Comparison of ENCODE assay signal across 8 mouse cellular contexts in the genomic region with DNA sequence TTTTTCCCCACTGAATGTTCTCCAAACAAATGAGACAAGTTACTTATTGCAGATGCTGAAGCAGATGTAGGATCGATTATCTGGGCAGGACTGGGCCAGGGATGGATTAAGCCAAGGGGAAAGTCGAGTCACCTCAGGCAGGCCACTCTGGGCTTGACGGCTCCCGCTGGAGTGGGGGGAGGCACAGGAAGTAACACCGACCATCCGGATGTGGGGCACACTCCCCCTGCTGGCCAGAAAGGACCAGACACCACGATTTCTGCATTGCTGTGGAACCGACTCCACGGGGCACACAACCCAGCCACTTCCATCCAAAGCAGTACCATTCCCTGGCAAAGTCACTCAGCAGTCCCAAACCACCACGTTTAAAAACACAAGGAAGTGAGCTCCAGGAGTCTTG. TPM values are rescaled to one million over a fixed set of nuclear protein-coding genes. Genes with fewer than 3 reads are reported as not detected.
A peak's percentile ranks its signal among the peaks of the same experiment; 100 is the strongest.
DNase-seq lines count a peak whose midpoint lies in the region; ATAC-seq lines count a peak whose summit lies in the region.

No protein-coding gene starts in this region.

- peak; percentile 70 for ATAC-seq in megakaryocyte-erythroid progenitor cell, adult 5-6 weeks (replicated peaks; ENCODE audit: low FRiP score, low TSS enrichment, poor library complexity, severe bottlenecking)

- DNase-seq in adrenal gland, adult 2 months = peak; percentile 22
- no peak for DNase-seq in adrenal gland, adult 8-10 months
- peak; percentile 46 for DNase-seq in urinary bladder, postnatal 14 days (ENCODE audit: low spot score)
- no peak for DNase-seq in urinary bladder, adult 18-20 months (ENCODE audit: low spot score in 2 of 2)
- peak; percentile 36 for DNase-seq in forelimb bud, embryonic 11.5 days (ENCODE audit: low read depth, low spot score)
- DNase-seq in layer of hippocampus, adult 9-10 months (ENCODE audit: low spot score) = peak; percentile 24
- DNase-seq in thymus, postnatal 4 days = peak; percentile 74

RNA-seq across cellular contexts. Expression of gene Mlip, which starts 24.3 kb away (rescaled TPM):
- total RNA-seq in adrenal gland, adult 2 months (2021) = 1 to 10 TPM in 1 of 2 experiments, under 1 TPM in 1; 0.84 to 2.3 TPM
- not detected in 2 replicates for polyA plus RNA-seq in adrenal gland, adult 2 months (2012; rRNA removed)
- 1 to 10 TPM in 2 of 4 experiments, under 1 TPM in 2; 0.73 to 2.0 (median 1.1) TPM for total RNA-seq in adrenal gland, adult 8-10 months (2022)
- not detected in 2 replicates for total RNA-seq in megakaryocyte-erythroid progenitor cell, adult 5-6 weeks (2014; fragmentation: Nextera tagmentation)
- 0.38 TPM in 1 of 2 replicates, not detected in the other for total RNA-seq in megakaryocyte-erythroid progenitor cell, adult 5-6 weeks (2017)

Comparison
In these comparisons a context has a peak if more than half of its experiments do, and no peak if none do; other contexts are left out.
1. DNase-seq: peak in adrenal gland, adult 2 months (single experiment), urinary bladder, postnatal 14 days (single experiment), forelimb bud, embryonic 11.5 days (single experiment), layer of hippocampus, adult 9-10 months (single experiment) and thymus, postnatal 4 days (single experiment); none in adrenal gland, adult 8-10 months (single experiment) and urinary bladder, adult 18-20 months (0 of 2).